Mouse (Mus musculus): ENCODE measurements at regions not wholly inside any gene's neighbourhood (a gene's known extent, or its start where the extent isn't known, plus 50 kb on each side); places are given as distances from the start of the nearest gene placed in this dataset.

GRCm38 (mm10) chrX:161487691-161488090 lies 200.4 kb downstream of the Gm15262 start:
- Histone ChIP-seq H3K4me2 (ENCODE audit: low read depth) (no peak overlapping the region), H3K4me1 (ENCODE audit: insufficient read depth) (no peaks in the 10 kb centered on the region), H3K9me3 (ENCODE audit: low read length) (no peaks in the 10 kb centered on the region), H3K4me3 (ENCODE audit: low read depth, low read length) (no peak overlapping the region), H3K9ac (no peak overlapping the region), H3K36me3 (ENCODE audit: insufficient read depth) (no peaks in the 10 kb centered on the region), H3K27ac (ENCODE audit: low read depth, low read length) (no peak overlapping the region), H3K27me3 (ENCODE audit: insufficient read depth, low read length) (no peaks in the 10 kb centered on the region; the same call in 1 of the 2 replicates)
- ATAC-seq (no peak), DNase-seq (no peak)
- TF ChIP-seq CTCF (IDR thresholded peaks at IDR 0.05; ENCODE audit: low read depth): no peak
- WGBS: 72% methylated on average over 3 of the region's 3 CpGs

GRCm38 (mm10) chrX:161511341-161511740 lies 205.5 kb upstream of the Rai2 start:
- 57% methylated on average over 1 of the region's 1 CpGs for WGBS
- no peak for DNase-seq
- no peak overlapping the region for H3K27ac ChIP-seq (ENCODE audit: low read depth, low read length)
- no peak for TF ChIP-seq CTCF (IDR thresholded peaks at IDR 0.05; ENCODE audit: low read depth)
- no peaks in the 10 kb centered on the region for H3K9me3 ChIP-seq (ENCODE audit: low read length)
- no peak overlapping the region for H3K4me3 ChIP-seq (ENCODE audit: low read depth, low read length)
- no peak overlapping the region for H3K4me2 ChIP-seq (ENCODE audit: low read depth)
- H3K9ac ChIP-seq: no peak overlapping the region
- peak; percentile 25; the same call in 1 of the 2 replicates for ATAC-seq
- no peaks in the 10 kb centered on the region for H3K27me3 ChIP-seq (ENCODE audit: insufficient read depth, low read length)
- H3K4me1 ChIP-seq (ENCODE audit: insufficient read depth): no peaks in the 10 kb centered on the region
- no peaks in the 10 kb centered on the region for H3K36me3 ChIP-seq (ENCODE audit: insufficient read depth)

GRCm38 (mm10) chrX:161523432-161524256 lies 193.2 kb upstream of the Rai2 start:
- Histone ChIP-seq H3K4me2 (ENCODE audit: low read depth) (no peak overlapping the region), H3K36me3 (ENCODE audit: insufficient read depth) (no peaks in the 10 kb centered on the region), H3K9ac (no peak overlapping the region), H3K27me3 (ENCODE audit: insufficient read depth, low read length) (no peaks in the 10 kb centered on the region), H3K9me3 (ENCODE audit: low read length) (no peaks in the 10 kb centered on the region), H3K27ac (ENCODE audit: low read depth, low read length) (no peak overlapping the region), H3K4me3 (ENCODE audit: low read depth, low read length) (no peak overlapping the region), H3K4me1 (ENCODE audit: insufficient read depth) (no peaks in the 10 kb centered on the region)
- WGBS: 36% methylated on average over 3 of the region's 3 CpGs
- DNase-seq (no peak), ATAC-seq (no peak)
- no peak for TF ChIP-seq CTCF (IDR thresholded peaks at IDR 0.05; ENCODE audit: low read depth)

- H3K4me1 ChIP-seq (ENCODE audit: insufficient read depth): no peaks in the 10 kb centered on the region
- H3K27ac ChIP-seq (ENCODE audit: low read depth, low read length): no peak overlapping the region
- no peak for ATAC-seq
- H3K27me3 ChIP-seq (ENCODE audit: insufficient read depth, low read length): no peaks in the 10 kb centered on the region
- DNase-seq: no peak
- 37% methylated on average over 3 of the region's 3 CpGs for WGBS
- H3K4me2 ChIP-seq (ENCODE audit: low read depth): no peak overlapping the region
- H3K4me3 ChIP-seq (ENCODE audit: low read depth, low read length): no peak overlapping the region
- H3K9ac ChIP-seq: no peak overlapping the region
- H3K9me3 ChIP-seq (ENCODE audit: low read length): no peaks in the 10 kb centered on the region
- TF ChIP-seq CTCF (IDR thresholded peaks at IDR 0.05; ENCODE audit: low read depth): no peak
- H3K36me3 ChIP-seq (ENCODE audit: insufficient read depth): no peaks in the 10 kb centered on the region
Observed at GRCm38 (mm10) chrX:161524257-161524646, 192.6 kb upstream of the Rai2 start.

GRCm38 (mm10) chrX:161537290-161537689 lies 179.6 kb upstream of the Rai2 start:
- TF ChIP-seq CTCF (IDR thresholded peaks at IDR 0.05; ENCODE audit: low read depth): no peak

GRCm38 (mm10) chrX:161556896-161557295 lies 160.0 kb upstream of the Rai2 start:
- 42% methylated on average over 5 of the region's 5 CpGs for WGBS
- ATAC-seq: peak; percentile 61; the same call in 1 of the 2 replicates

More at GRCm38 (mm10) chrX:161537290-161537689, 179.6 kb upstream of the Rai2 start:
- no peak overlapping the region for H3K27ac ChIP-seq (ENCODE audit: low read depth, low read length)
- no peaks in the 10 kb centered on the region for H3K36me3 ChIP-seq (ENCODE audit: insufficient read depth)
- H3K27me3 ChIP-seq (ENCODE audit: insufficient read depth, low read length): no peaks in the 10 kb centered on the region
- DNase-seq (no peak), ATAC-seq (peak; percentile 42; the same call in 1 of the 2 replicates)
- H3K9me3 ChIP-seq (ENCODE audit: low read length): no peaks in the 10 kb centered on the region
- H3K4me2 ChIP-seq (ENCODE audit: low read depth): no peak overlapping the region
- no peak overlapping the region for H3K9ac ChIP-seq
- H3K4me1 ChIP-seq (ENCODE audit: insufficient read depth): no peaks in the 10 kb centered on the region
- no peak overlapping the region for H3K4me3 ChIP-seq (ENCODE audit: low read depth, low read length)

GRCm38 (mm10) chrX:161558511-161558910 lies 158.4 kb upstream of the Rai2 start:
- ATAC-seq (no peak), DNase-seq (no peak)
- Histone ChIP-seq H3K4me1 (ENCODE audit: insufficient read depth) (no peaks in the 10 kb centered on the region), H3K4me2 (ENCODE audit: low read depth) (no peak overlapping the region), H3K27ac (ENCODE audit: low read depth, low read length) (no peak overlapping the region), H3K9ac (no peak overlapping the region), H3K27me3 (ENCODE audit: insufficient read depth, low read length) (no peaks in the 10 kb centered on the region), H3K36me3 (ENCODE audit: insufficient read depth) (no peaks in the 10 kb centered on the region), H3K9me3 (ENCODE audit: low read length) (no peaks in the 10 kb centered on the region), H3K4me3 (ENCODE audit: low read depth, low read length) (no peak overlapping the region)
- no peak for TF ChIP-seq CTCF (IDR thresholded peaks at IDR 0.05; ENCODE audit: low read depth)

More at GRCm38 (mm10) chrX:161556896-161557295, 160.0 kb upstream of the Rai2 start:
- Histone ChIP-seq H3K4me2 (ENCODE audit: low read depth) (no peak overlapping the region), H3K9ac (no peak overlapping the region), H3K9me3 (ENCODE audit: low read length) (no peaks in the 10 kb centered on the region), H3K36me3 (ENCODE audit: insufficient read depth) (no peaks in the 10 kb centered on the region), H3K27me3 (ENCODE audit: insufficient read depth, low read length) (no peaks in the 10 kb centered on the region), H3K4me3 (ENCODE audit: low read depth, low read length) (no peak overlapping the region), H3K4me1 (ENCODE audit: insufficient read depth) (no peaks in the 10 kb centered on the region), H3K27ac (ENCODE audit: low read depth, low read length) (no peak overlapping the region)
- DNase-seq: no peak
- TF ChIP-seq CTCF (IDR thresholded peaks at IDR 0.05; ENCODE audit: low read depth): no peak

All from forebrain, postnatal 0 days (tissue).